Mouse (Mus musculus) MN1 (cell line): ENCODE results near the gene Akap13.

ENCODE experiments used
- DNase-seq: peaks from one replicate; pipeline ENCODE4 v3.0.0-alpha.2; 2016; ENCODE audit warnings: low spot score

The Akap13 gene

GRCm38 (mm10) chr7:75559119-75559518, 103.8 kb downstream of the Akap13 start:
- no peak for DNase-seq

- DNase-seq: no peak
These were observed 104.6 kb downstream of the Akap13 start for GRCm38 (mm10) chr7:75559915-75560314.

- DNase-seq: no peak
These were observed 105.2 kb downstream of the Akap13 start for GRCm38 (mm10) chr7:75560566-75560965.

GRCm38 (mm10) chr7:75561134-75561533, 105.8 kb downstream of the Akap13 start:
- DNase-seq: no peak

GRCm38 (mm10) chr7:75568276-75568675, 112.9 kb downstream of the Akap13 start:
- no peak for DNase-seq

GRCm38 (mm10) chr7:75568883-75569282, 113.5 kb downstream of the Akap13 start:
- DNase-seq: peak; percentile 25

- no peak for DNase-seq
These were observed 114.9 kb downstream of the Akap13 start for GRCm38 (mm10) chr7:75570218-75570617.

GRCm38 (mm10) chr7:75571078-75571477, 115.7 kb downstream of the Akap13 start:
- no peak for DNase-seq

GRCm38 (mm10) chr7:75572127-75572526, 116.8 kb downstream of the Akap13 start:
- DNase-seq: no peak

- DNase-seq: peak; percentile 72
These were observed 119.9 kb downstream of the Akap13 start for GRCm38 (mm10) chr7:75575120-75575649.

GRCm38 (mm10) chr7:75575800-75576585, 120.7 kb downstream of the Akap13 start:
- peak; percentile 10 for DNase-seq

- no peak for DNase-seq
These were observed 121.5 kb downstream of the Akap13 start for GRCm38 (mm10) chr7:75576851-75577250.

- DNase-seq: no peak
These were observed 122.0 kb downstream of the Akap13 start for GRCm38 (mm10) chr7:75577353-75577752.

- no peak for DNase-seq
These were observed 123.3 kb downstream of the Akap13 start for GRCm38 (mm10) chr7:75578647-75579046.

- no peak for DNase-seq
These were observed 126.8 kb downstream of the Akap13 start for GRCm38 (mm10) chr7:75582091-75582490.

- DNase-seq: no peak
These were observed 128.8 kb downstream of the Akap13 start for GRCm38 (mm10) chr7:75584100-75584499.

- no peak for DNase-seq
These were observed 130.1 kb downstream of the Akap13 start for GRCm38 (mm10) chr7:75585409-75585808.

- peak; percentile 43 for DNase-seq
These were observed 130.8 kb downstream of the Akap13 start for GRCm38 (mm10) chr7:75586113-75586512.

- DNase-seq: no peak
These were observed 132.4 kb downstream of the Akap13 start for GRCm38 (mm10) chr7:75587727-75588126.

- DNase-seq: no peak
These were observed 134.1 kb downstream of the Akap13 start for GRCm38 (mm10) chr7:75589304-75589973.

GRCm38 (mm10) chr7:75591961-75592360, 136.6 kb downstream of the Akap13 start:
- no peak for DNase-seq

GRCm38 (mm10) chr7:75594801-75595200, 139.5 kb downstream of the Akap13 start:
- no peak for DNase-seq

GRCm38 (mm10) chr7:75595268-75595667, 139.9 kb downstream of the Akap13 start:
- DNase-seq: no peak
